Mouse (Mus musculus) G1E-ER4 (cell line): Measurements from ENCODE around the gene Osbpl9. TPM values are rescaled to one million over a fixed set of nuclear protein-coding genes. Genes with fewer than 3 reads are reported as not detected.

ENCODE experiments used
- GATA1 ChIP-seq: IDR thresholded peaks from one replicate; pipeline ENCODE4 v1.8.0; 2012; ENCODE audit warnings: low read length, inconsistent platforms
- polyA plus RNA-seq: library from polyadenylated mRNA; stranded (reverse); fragments of >175 nt; gene quantifications from 2 replicates; pipeline ENCODE4 v1.2.3, GENCODE M21; 2012

Osbpl9 gene
- polyA plus RNA-seq, 1 experiment = 5.4 TPM

DNA sequence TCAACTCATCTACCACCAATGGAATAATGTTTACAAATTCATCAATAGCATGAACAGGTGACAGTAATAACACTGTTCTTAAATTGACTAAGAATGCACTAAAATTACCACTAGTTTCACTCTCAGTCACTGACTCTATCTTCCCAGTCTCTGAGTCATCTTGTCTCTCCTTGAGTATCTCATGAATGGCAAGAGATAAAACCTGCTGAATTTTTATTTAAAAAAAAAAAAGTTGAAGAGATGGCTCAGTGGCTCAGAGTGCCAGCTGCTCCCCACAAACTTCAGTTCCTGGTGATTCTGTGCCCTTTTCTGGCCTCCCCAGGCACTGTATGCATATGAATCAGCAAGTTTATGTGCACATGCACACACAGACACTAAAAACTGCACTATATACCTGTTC lies 96.8 kb downstream of the Osbpl9 start:
- TF ChIP-seq GATA1 = no peak

- TF ChIP-seq GATA1 = no peak
Measured at GRCm38 (mm10) chr4:109103145-109103883, 98.8 kb downstream of the Osbpl9 start.

GRCm38 (mm10) chr4:109102574-109102973 lies 99.5 kb downstream of the Osbpl9 start:
- TF ChIP-seq GATA1 = no peak

DNA sequence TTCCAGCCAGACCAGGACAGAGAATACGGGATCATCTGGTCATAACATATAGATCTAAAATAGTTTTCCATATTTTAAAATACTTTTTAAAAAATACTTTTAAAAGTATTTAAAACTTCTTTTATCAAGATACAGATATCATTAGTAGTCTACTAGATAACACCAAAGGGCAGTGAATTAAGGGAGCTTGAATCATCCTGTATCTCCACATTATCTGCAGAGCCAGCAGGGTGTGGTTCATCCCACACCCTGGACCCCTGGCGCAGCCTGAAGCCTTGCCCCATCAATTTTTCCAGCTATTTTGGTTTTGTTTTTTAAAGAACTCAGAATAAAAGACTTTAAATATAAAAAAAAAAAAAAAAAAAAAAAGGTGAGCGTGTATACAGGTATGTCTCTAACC lies 103.2 kb downstream of the Osbpl9 start:
- no peak for TF ChIP-seq GATA1

DNA sequence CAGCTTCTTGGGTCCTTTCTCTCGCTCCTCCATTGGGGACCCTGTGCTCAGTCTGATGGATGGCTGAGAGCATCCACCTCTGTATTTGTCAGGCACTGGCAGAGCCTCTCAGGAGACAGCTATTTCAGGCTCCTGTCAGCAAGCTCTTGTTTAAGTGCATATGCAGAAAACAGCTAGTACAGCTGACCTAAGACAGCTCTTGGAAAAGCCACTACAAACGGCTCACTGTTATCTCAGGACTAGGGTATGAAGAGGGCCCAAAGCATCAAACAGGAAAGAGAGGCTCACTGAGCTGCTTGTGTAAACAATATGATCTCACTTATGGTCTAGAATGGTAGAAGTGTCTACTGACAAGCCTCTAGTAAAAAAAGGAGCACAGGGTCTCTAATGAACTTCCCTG lies 107.8 kb downstream of the Osbpl9 start:
- no peak for TF ChIP-seq GATA1

DNA sequence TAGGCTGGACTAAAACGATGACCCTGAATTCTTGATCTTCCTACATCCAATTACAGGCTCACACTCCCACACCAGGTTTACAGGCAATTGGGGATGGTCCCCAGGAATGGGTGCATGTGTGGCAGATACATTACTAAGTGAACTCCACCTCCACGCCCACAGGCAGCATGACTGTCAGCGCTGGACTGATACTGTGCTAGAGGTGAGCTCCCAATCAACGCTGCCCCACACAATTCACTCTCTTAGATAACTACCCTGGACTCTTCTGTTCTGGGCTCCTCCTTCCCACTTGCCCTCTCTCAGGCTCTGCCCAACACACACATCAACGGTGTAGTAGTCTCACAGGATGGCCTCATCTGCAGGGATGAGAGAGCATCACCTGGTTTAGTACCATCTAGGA lies 109.7 kb downstream of the Osbpl9 start:
- no peak for TF ChIP-seq GATA1

DNA sequence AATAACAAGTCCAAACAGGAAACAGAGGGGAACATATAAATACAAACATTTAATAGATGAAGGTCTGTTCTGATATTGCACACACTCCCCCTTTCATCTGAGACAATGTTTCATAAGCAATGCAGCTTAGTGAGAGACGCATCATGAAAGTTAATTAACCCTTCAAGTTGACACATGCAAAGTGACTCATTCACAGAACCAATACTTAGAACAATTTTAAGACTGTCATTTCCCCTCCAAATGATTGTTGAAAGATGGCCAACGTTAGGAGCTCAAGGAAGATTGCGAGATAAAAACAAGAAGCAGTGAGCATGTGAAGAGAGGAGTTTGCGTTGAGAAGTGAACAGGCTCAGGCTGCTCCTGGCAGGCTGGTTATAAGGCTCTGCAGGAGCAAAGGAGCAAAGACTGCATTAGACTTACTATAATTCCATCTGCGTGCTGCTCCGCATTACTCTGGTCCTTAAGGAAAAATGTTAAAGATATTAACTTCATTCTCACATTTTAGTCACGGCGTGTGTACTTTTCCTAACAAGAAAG lies 110.8 kb downstream of the Osbpl9 start:
- TF ChIP-seq GATA1 = no peak

DNA sequence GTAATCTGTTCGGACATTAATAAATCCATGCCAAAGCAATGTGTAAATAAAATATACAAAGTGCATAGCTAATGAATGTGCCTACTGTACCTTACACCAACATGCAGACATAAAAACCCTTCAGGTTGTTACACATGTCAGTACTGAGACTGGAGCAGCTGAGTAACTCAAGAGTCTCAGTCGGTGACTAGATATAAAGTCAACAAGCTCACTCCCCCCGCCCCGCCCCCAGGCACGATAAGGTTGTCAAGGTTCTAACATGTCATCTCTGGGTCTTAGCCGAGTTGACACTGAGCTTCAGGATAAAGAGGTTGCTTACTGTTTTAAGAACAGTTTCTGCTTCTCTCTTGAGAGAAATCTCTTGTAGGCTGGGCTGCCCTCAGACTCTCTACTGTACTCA lies 112.1 kb downstream of the Osbpl9 start:
- TF ChIP-seq GATA1 = no peak

- TF ChIP-seq GATA1 = no peak
Measured at GRCm38 (mm10) chr4:109089171-109089570, 112.9 kb downstream of the Osbpl9 start.

DNA sequence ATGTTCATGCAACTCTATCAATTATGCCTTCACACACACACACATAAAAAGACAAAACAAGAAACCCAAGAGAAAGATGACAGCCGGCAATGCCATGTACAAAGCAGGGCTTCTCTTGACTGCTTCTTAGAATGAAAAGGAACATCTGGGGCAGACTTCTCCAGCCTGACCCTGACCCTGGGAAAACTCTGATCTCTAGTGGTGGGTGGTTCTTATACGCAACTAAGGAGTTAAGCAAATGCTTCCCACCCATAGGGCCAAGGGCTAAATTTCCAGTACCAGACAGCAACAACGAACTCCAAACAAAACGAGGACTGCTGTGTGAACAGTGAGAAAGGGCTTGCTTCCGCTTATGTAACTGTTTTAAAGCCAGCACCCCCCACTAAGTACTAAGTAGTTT lies 122.0 kb downstream of the Osbpl9 start:
- TF ChIP-seq GATA1 = no peak

- no peak for TF ChIP-seq GATA1
Measured at GRCm38 (mm10) chr4:109079676-109080075, 122.4 kb downstream of the Osbpl9 start.

- TF ChIP-seq GATA1 = no peak
Measured at GRCm38 (mm10) chr4:109078941-109079340, 123.1 kb downstream of the Osbpl9 start.

DNA sequence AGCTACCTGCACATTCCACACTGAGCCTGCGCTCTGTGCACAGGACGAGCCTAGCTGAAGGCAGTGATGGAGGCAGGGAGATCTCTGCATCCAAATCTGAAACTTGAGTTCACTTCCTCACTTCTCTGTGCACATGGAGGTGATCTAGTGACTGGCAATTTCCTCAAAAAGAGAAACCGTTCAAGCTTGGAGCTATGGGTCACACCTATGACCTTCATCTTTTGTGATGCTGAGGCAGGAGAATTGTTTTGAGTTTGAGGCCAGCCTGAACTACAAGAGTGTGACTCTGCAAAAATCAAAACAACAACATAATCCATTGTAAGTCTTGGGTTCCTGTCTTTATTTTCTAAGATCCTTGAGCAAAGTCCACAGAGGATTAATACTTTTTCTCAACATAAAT lies 128.8 kb downstream of the Osbpl9 start:
- no peak for TF ChIP-seq GATA1

DNA sequence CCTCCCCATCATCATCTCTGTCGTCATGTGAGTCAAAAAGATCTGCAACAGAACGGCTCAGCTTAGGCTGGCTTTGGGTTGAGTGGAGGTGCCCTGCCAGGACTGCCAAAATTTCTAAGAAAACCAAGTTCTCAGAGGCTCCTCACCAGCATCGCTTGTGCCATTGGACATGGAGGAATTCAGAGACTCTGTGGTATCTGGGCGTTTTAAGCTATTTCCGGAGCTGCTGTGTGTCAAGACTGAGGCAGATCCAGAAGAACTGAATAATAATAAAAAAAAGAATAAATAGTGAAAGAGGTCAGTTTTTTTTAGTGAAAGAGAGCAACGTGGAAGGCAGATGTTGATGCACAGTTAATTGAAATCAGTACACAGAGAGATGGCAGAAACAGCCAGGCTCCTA lies 129.2 kb downstream of the Osbpl9 start:
- no peak for TF ChIP-seq GATA1

DNA sequence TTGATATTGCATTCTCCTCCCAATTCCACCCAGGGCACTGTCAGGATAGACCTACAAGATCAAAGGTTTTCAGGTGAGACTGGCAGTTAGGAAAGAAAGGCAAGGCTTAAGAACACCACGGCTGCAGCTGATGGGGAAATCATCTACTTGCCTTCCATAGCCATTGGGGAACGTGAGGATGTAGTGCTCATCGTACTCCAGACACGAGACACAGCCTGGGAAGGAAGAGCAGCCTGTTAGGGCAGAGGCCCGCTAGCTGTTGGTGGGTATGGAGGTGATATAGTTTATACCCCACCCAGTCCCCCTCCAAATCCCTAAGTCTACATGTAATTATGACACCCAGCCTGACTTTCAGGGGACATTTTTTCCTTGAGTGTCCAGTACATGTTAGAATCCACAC lies 136.4 kb downstream of the Osbpl9 start:
- no peak for TF ChIP-seq GATA1

- TF ChIP-seq GATA1 = no peak
Measured at GRCm38 (mm10) chr4:109064941-109065340, 137.1 kb downstream of the Osbpl9 start.

GRCm38 (mm10) chr4:109059255-109059821 lies 142.7 kb downstream of the Osbpl9 start:
- TF ChIP-seq GATA1 = no peak
